Mouse (Mus musculus): ENCODE measurements around the gene Sfrp5. TPM values are rescaled to one million over a fixed set of nuclear protein-coding genes. Genes with fewer than 3 reads are reported as not detected.
A peak's percentile ranks its signal among the peaks of the same experiment; 100 is the strongest.

The Sfrp5 gene
- polyA plus RNA-seq, 1 experiment from 2014 or later: 2.1 TPM

DNA sequence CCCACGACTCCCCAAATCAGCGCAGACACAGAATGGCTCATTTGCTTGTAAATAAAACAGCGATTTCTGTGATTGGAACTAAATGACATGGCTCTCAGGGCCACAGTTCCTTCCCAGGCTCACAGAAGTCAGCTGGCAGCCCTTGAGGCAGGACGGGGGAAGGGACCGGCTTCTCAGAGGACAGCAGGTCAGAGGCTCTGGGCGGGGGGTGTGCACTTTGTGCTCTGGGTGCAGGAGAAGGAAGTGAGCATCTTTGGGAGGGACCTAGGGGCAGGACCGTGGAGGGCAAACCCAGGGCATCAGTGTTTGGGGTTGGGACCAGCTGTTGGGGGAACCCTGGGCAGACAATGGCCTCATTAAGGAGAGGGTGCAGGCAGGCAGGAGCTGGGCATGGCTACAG is 7.4 kb upstream of the Sfrp5 start:
- Histone ChIP-seq H3K4me3 (ENCODE audit: low read depth, low read length) (no peak overlapping the region), H3K9me3 (replicated peaks; ENCODE audit: control insufficient read depth, low read length, poor library complexity, severe bottlenecking) (no peaks in the 10 kb centered on the region), H3K27ac (ENCODE audit: low read length) (no peak overlapping the region), H3K9ac (ENCODE audit: low read depth, low read length) (no peak overlapping the region), H3K36me3 (ENCODE audit: control insufficient read depth, insufficient read depth, low read length) (no peaks in the 10 kb centered on the region), H3K4me2 (ENCODE audit: low read length) (no peak overlapping the region), H3K27me3 (ENCODE audit: control insufficient read depth, insufficient read depth, low read depth, low read length) (no peaks in the 10 kb centered on the region; the same call in 1 of the 2 replicates), H3K4me1 (ENCODE audit: control insufficient read depth, insufficient read depth, low read length) (no peaks in the 10 kb centered on the region)
- ATAC-seq: no peak
- 63% methylated on average over 7 of the region's 7 CpGs for WGBS

DNA sequence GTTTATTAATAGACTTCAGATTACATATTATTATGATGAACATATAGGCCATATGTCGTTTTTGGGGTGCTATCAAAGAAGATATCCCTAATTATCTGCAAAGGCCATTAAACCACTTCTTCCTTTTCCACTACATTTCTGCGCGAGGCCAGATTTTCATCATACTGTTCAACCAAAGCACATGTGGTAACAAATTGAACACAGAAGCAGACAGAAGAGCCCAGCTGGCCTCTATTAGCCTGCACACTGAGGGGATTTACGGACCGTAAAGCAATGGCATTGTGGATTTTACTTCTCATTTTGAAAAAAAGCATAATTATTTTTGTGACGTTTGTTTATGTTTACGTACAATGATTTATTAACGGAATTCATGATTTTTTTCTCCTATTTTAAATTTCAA is 3.1 kb upstream of the Sfrp5 start:
- no peaks in the 10 kb centered on the region for H3K36me3 ChIP-seq (ENCODE audit: control insufficient read depth, insufficient read depth, low read length)
- H3K4me1 ChIP-seq (ENCODE audit: control insufficient read depth, insufficient read depth, low read length): peaks cover 7% of the 10 kb centered on the region; the same call in 1 of the 2 replicates
- H3K9me3 ChIP-seq (replicated peaks; ENCODE audit: control insufficient read depth, low read length, poor library complexity, severe bottlenecking): no peaks in the 10 kb centered on the region
- H3K27me3 ChIP-seq (ENCODE audit: control insufficient read depth, insufficient read depth, low read depth, low read length): peaks cover 33% of the 10 kb centered on the region
- no peak overlapping the region for H3K9ac ChIP-seq (ENCODE audit: low read depth, low read length)
- no peak overlapping the region for H3K27ac ChIP-seq (ENCODE audit: low read length)
- H3K4me2 ChIP-seq (ENCODE audit: low read length): no peak overlapping the region
- ATAC-seq: no peak
- WGBS: 77% methylated on average over 8 of the region's 8 CpGs
- H3K4me3 ChIP-seq (ENCODE audit: low read depth, low read length): no peak overlapping the region

DNA sequence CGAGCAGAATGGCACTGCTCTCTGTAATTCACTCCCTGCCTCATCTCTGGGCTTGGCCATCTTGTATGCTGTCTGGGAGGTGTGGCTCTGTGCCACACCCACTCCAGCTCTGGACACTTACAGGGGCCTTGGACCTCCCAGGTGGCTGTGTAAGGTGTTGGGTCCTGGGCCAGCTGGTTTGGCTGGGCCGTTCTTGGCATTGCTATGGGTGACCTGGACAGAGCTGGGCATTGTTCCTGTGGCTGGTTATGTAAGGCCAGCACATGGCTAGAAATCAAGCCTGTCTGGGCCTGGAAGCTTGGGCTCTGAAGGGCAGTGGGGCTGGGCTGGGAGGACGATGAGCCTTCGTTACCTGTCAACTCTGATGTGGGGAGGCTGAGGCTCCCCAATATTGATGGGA is 2.3 kb upstream of the Sfrp5 start:
- no peak overlapping the region for H3K9ac ChIP-seq (ENCODE audit: low read depth, low read length)
- H3K27me3 ChIP-seq (ENCODE audit: control insufficient read depth, insufficient read depth, low read depth, low read length): peaks cover 42% of the 10 kb centered on the region
- no peak overlapping the region for H3K4me3 ChIP-seq (ENCODE audit: low read depth, low read length)
- H3K4me2 ChIP-seq (ENCODE audit: low read length): no peak overlapping the region
- no peak for ATAC-seq
- no peaks in the 10 kb centered on the region for H3K9me3 ChIP-seq (replicated peaks; ENCODE audit: control insufficient read depth, low read length, poor library complexity, severe bottlenecking)
- WGBS: 91% methylated on average over 4 of the region's 4 CpGs
- H3K36me3 ChIP-seq (ENCODE audit: control insufficient read depth, insufficient read depth, low read length): no peaks in the 10 kb centered on the region
- peaks cover 7% of the 10 kb centered on the region; the same call in 1 of the 2 replicates for H3K4me1 ChIP-seq (ENCODE audit: control insufficient read depth, insufficient read depth, low read length)
- H3K27ac ChIP-seq (ENCODE audit: low read length): no peak overlapping the region

DNA sequence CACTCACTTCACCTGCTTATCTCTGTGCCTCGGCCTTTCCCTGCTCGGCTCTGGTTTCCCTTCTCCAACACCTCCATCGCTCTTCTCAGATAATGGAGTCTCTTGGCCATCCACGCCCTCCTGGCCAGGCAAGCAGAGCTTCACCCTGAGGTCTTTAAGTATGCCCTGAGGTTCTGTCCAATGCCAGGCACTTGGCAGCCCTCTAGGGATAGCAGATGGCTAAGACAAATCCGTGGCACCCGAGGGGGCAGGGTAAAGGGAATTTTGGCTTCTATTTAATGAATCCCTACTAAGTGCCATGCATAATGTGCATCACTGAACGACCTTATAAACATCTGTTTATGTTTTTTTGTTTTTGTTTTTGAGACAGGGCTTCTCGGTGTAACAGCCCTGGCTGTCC is 415 bp upstream of the Sfrp5 start:
- H3K36me3 ChIP-seq (ENCODE audit: control insufficient read depth, insufficient read depth, low read length): no peaks in the 10 kb centered on the region
- H3K27me3 ChIP-seq (ENCODE audit: control insufficient read depth, insufficient read depth, low read depth, low read length): peaks cover 49% of the 10 kb centered on the region
- H3K9ac ChIP-seq (ENCODE audit: low read depth, low read length): no peak overlapping the region
- H3K4me2 ChIP-seq (ENCODE audit: low read length): no peak overlapping the region
- no peak for ATAC-seq
- no peak overlapping the region for H3K27ac ChIP-seq (ENCODE audit: low read length)
- WGBS: 41% methylated on average over 8 of the region's 8 CpGs
- no peaks in the 10 kb centered on the region for H3K9me3 ChIP-seq (replicated peaks; ENCODE audit: control insufficient read depth, low read length, poor library complexity, severe bottlenecking)
- no peak overlapping the region for H3K4me3 ChIP-seq (ENCODE audit: low read depth, low read length)
- peaks cover 7% of the 10 kb centered on the region; the same call in 1 of the 2 replicates for H3K4me1 ChIP-seq (ENCODE audit: control insufficient read depth, insufficient read depth, low read length)

DNA sequence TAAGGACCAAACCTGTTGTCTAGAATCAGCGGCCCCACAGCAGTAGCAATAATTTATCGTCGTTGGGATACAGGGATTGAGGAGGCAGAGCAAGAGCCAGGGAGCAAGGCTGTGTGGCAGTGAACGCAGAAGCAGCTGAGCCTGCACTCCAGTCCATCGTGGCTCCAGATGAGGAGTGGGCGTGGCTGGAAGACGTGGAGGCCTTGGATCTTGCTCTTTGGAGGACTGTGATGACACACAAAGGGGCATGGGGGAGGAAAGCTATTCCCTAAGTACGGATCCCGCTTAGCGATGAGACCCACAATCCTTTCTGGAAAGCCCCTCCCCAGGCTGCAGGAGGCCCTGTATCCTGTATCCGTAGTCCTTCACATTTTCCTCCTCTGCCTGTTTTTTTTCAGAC is 4.0 kb downstream of the Sfrp5 start:
- Histone ChIP-seq H3K9me3 (replicated peaks; ENCODE audit: control insufficient read depth, low read length, poor library complexity, severe bottlenecking) (no peaks in the 10 kb centered on the region), H3K36me3 (ENCODE audit: control insufficient read depth, insufficient read depth, low read length) (no peaks in the 10 kb centered on the region), H3K9ac (ENCODE audit: low read depth, low read length) (no peak overlapping the region), H3K4me2 (ENCODE audit: low read length) (no peak overlapping the region), H3K27ac (ENCODE audit: low read length) (no peak overlapping the region), H3K4me3 (ENCODE audit: low read depth, low read length) (no peak overlapping the region), H3K27me3 (ENCODE audit: control insufficient read depth, insufficient read depth, low read depth, low read length) (peaks cover 40% of the 10 kb centered on the region), H3K4me1 (ENCODE audit: control insufficient read depth, insufficient read depth, low read length) (peaks cover 7% of the 10 kb centered on the region; the same call in 1 of the 2 replicates)
- WGBS: 40% methylated on average over 11 of the region's 11 CpGs
- no peak for ATAC-seq

DNA sequence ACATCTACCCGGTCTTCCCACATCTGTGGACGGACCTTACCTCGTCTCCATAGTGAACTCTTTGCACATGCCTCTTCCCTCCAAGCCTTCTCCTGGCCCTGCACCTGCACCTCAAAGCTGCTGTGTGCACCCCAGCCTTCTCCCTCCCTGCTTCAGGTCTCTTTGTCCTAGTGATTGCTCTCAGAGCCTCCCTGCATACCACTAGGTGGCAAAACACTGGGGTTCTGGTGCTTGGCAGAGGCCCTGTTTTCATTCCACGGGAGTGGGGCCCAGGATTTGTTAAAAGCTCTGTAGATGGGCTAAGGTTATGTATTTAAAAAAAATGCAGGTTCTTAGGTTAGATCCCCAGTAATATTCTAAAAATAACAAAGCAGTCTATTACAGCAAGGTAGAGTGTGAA is 5.0 kb downstream of the Sfrp5 start:
- Histone ChIP-seq H3K4me1 (ENCODE audit: control insufficient read depth, insufficient read depth, low read length) (peaks cover 5% of the 10 kb centered on the region; the same call in 1 of the 2 replicates), H3K27me3 (ENCODE audit: control insufficient read depth, insufficient read depth, low read depth, low read length) (peaks cover 34% of the 10 kb centered on the region), H3K9ac (ENCODE audit: low read depth, low read length) (no peak overlapping the region), H3K27ac (ENCODE audit: low read length) (no peak overlapping the region), H3K4me3 (ENCODE audit: low read depth, low read length) (no peak overlapping the region), H3K9me3 (replicated peaks; ENCODE audit: control insufficient read depth, low read length, poor library complexity, severe bottlenecking) (no peaks in the 10 kb centered on the region), H3K4me2 (ENCODE audit: low read length) (no peak overlapping the region), H3K36me3 (ENCODE audit: control insufficient read depth, insufficient read depth, low read length) (no peaks in the 10 kb centered on the region)
- no peak for ATAC-seq
- 73% methylated on average over 4 of the region's 4 CpGs for WGBS

DNA sequence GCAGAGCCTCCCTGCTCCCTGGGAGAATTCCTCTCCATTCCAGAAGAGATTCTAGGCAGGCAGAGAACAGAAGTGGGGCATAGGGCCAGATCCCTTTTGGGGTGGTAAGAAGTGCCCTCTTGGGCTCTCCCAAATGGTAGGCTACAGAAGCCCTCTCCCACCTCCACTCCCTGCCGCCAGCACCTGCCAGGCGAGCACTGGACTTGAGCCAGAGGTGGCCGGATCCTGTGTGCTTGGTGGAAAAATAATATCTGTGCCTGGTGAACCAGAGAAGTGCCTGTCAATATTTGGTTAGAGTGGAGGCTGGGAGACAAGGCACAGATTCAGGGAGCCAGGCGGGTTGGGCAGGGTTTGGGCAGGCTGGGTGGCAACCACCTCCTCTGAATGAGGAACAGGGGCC is 5.7 kb downstream of the Sfrp5 start:
- no peaks in the 10 kb centered on the region; the same call in 1 of the 2 replicates for H3K4me1 ChIP-seq (ENCODE audit: control insufficient read depth, insufficient read depth, low read length)
- H3K4me2 ChIP-seq (ENCODE audit: low read length): no peak overlapping the region
- no peak for ATAC-seq
- WGBS: 76% methylated on average over 4 of the region's 4 CpGs
- H3K4me3 ChIP-seq (ENCODE audit: low read depth, low read length): no peak overlapping the region
- H3K9me3 ChIP-seq (replicated peaks; ENCODE audit: control insufficient read depth, low read length, poor library complexity, severe bottlenecking): no peaks in the 10 kb centered on the region
- no peak overlapping the region for H3K27ac ChIP-seq (ENCODE audit: low read length)
- no peaks in the 10 kb centered on the region for H3K36me3 ChIP-seq (ENCODE audit: control insufficient read depth, insufficient read depth, low read length)
- H3K9ac ChIP-seq (ENCODE audit: low read depth, low read length): no peak overlapping the region
- peaks cover 27% of the 10 kb centered on the region for H3K27me3 ChIP-seq (ENCODE audit: control insufficient read depth, insufficient read depth, low read depth, low read length)

DNA sequence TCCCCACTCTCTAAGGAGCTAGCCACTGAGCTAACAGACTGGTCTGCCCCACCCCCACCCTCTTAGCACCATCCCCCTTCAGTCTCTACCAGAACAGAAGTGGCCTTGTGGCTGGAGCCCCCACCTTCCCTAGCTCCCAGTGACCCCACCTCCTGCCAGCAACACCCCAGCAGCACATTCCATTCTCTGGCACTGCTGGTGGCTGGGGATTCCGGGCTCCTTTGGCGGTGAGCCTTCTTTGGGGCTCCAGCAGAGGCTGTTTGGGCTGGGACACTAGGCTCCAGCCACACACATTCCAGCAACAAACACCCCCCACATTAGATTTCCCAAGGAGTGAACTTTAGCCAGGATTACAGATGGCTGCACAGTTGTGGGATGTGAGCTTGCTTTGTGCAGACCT is 8.7 kb downstream of the Sfrp5 start:
- no peak overlapping the region for H3K4me2 ChIP-seq (ENCODE audit: low read length)
- H3K27ac ChIP-seq (ENCODE audit: low read length): no peak overlapping the region
- H3K27me3 ChIP-seq (ENCODE audit: control insufficient read depth, insufficient read depth, low read depth, low read length): no peaks in the 10 kb centered on the region; the same call in 1 of the 2 replicates
- no peak overlapping the region for H3K4me3 ChIP-seq (ENCODE audit: low read depth, low read length)
- peaks cover 4% of the 10 kb centered on the region for H3K36me3 ChIP-seq (ENCODE audit: control insufficient read depth, insufficient read depth, low read length)
- H3K9me3 ChIP-seq (replicated peaks; ENCODE audit: control insufficient read depth, low read length, poor library complexity, severe bottlenecking): no peaks in the 10 kb centered on the region
- no peak; the same call in 1 of the 2 replicates for ATAC-seq
- H3K4me1 ChIP-seq (ENCODE audit: control insufficient read depth, insufficient read depth, low read length): no peaks in the 10 kb centered on the region
- no peak overlapping the region for H3K9ac ChIP-seq (ENCODE audit: low read depth, low read length)
- 58% methylated on average over 2 of the region's 2 CpGs for WGBS

DNA sequence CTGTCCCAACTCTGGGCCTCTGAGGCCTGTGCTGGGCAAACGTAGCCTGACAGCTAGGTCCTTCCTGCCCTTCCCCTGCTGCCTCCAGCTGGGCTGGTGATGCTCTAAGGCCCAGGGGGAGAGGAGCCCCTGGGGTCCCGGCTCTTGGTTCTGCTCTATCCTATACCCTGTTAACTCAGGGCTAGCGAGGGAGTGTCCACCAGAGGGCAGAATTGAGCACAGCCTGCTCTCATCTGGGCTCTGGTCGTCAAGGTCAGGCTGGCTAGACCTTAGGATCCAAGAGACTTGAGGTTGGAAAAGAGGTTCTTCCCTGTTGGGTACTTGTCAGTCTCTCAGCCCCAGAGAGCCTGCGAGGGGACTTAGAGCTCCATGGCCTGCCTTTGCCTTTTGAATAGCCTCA is 11.6 kb downstream of the Sfrp5 start:
- no peaks in the 10 kb centered on the region for H3K9me3 ChIP-seq (replicated peaks; ENCODE audit: control insufficient read depth, low read length, poor library complexity, severe bottlenecking)
- no peak overlapping the region for H3K27ac ChIP-seq (ENCODE audit: low read length)
- no peaks in the 10 kb centered on the region for H3K27me3 ChIP-seq (ENCODE audit: control insufficient read depth, insufficient read depth, low read depth, low read length)
- H3K4me1 ChIP-seq (ENCODE audit: control insufficient read depth, insufficient read depth, low read length): no peaks in the 10 kb centered on the region
- peaks cover 15% of the 10 kb centered on the region for H3K36me3 ChIP-seq (ENCODE audit: control insufficient read depth, insufficient read depth, low read length)
- 20% methylated on average over 5 of the region's 5 CpGs for WGBS
- H3K4me3 ChIP-seq (ENCODE audit: low read depth, low read length): no peak overlapping the region
- H3K9ac ChIP-seq (ENCODE audit: low read depth, low read length): no peak overlapping the region
- ATAC-seq: peak; percentile 40; the same call in 1 of the 2 replicates
- no peak overlapping the region for H3K4me2 ChIP-seq (ENCODE audit: low read length)
